Mouse (Mus musculus): ENCODE results near the gene D430041D05Rik.

D430041D05Rik gene

DNA sequence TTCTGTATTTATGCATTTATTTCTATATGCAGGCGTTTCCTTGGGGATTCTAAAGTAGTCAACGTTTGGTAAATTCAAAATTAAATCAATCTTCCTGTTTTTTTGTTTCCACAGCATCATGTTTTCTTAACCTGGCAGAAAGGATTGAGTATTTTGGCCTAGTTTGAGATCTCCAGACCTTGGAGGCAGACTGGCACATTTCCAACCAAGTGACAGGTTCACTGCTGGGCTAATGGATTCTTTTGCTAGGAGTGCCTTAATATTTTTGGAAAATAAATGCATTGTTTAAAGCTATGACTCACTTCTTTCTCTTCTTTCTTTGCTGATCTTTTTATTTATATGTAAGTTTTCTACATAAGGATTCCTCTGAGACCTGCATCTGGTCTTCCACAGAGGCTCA is 222.0 kb downstream of the D430041D05Rik start:
- DNase-seq: peak; percentile 87

GRCm38 (mm10) chr2:104187073-104187472 is 223.7 kb downstream of the D430041D05Rik start:
- no peak for DNase-seq

- no peak for DNase-seq
Observed at GRCm38 (mm10) chr2:104185616-104186015, 225.2 kb downstream of the D430041D05Rik start.

- DNase-seq: no peak
Observed at GRCm38 (mm10) chr2:104184296-104184695, 226.5 kb downstream of the D430041D05Rik start.

DNA sequence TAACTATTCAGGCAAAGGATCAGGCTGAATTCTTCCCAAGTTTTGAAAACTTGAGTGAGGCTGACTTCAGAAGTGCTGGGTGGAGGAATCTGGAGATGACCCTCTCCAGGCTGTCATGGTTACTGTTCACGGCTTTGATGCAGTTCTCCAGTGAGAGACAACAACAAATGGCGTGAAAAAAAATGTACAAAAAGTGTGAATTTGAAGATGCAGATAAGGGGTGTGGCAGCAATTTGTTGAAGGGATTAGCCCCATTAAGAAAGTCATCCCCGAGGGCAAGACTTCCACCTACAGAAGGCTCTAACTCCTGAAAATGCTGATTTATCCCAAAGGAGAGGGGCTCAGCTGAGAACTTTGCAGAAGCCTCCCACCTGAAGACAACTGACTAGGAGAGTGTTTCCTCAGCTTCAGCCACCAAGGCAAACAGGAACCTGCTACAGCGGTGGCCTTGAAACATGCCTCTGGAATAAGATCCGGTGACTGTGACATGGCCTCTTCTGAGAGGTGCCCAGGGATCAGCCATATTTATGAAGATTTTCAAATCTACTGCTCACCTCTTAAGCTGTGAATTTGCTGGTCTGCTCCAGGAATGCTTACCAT is 227.5 kb downstream of the D430041D05Rik start:
- DNase-seq: no peak

DNA sequence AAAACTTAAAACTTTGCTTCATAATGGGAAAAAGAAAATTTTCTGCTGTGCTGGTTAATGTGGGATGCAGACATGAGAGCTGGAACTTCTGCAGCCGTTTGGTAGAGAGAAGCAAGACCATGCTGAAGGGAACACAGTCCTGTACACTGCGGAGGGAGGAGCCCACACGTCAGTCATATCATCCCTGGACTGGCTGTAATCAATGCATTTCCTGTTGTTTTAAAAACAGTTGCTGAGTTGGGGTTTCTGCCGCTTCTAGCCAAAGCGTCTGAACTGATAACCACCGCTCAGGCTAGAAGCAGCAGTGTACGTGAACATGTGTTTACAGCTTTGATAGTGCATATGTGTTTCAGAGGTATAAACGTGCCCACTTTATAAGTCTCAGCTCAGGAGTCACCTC is 231.2 kb downstream of the D430041D05Rik start:
- no peak for DNase-seq

DNA sequence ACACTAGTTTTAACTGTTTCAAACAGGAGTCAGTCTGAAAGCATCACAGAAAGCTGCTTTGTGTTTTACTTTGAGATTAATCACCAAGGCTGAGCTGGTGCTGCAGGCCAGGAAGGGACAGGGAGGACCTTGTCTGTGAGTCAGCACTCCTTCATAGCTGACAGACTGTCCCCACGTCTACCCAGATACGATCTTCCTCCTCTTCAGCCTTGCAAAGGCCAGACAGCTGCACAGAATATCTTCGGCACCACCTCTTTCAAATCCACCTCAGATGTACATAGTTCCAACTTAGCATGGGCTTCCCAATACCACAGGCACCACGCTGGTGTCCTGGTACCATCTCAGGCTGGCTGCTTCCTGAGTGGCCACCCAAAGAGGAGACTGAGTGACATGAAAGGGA is 232.6 kb downstream of the D430041D05Rik start:
- no peak for DNase-seq

DNA sequence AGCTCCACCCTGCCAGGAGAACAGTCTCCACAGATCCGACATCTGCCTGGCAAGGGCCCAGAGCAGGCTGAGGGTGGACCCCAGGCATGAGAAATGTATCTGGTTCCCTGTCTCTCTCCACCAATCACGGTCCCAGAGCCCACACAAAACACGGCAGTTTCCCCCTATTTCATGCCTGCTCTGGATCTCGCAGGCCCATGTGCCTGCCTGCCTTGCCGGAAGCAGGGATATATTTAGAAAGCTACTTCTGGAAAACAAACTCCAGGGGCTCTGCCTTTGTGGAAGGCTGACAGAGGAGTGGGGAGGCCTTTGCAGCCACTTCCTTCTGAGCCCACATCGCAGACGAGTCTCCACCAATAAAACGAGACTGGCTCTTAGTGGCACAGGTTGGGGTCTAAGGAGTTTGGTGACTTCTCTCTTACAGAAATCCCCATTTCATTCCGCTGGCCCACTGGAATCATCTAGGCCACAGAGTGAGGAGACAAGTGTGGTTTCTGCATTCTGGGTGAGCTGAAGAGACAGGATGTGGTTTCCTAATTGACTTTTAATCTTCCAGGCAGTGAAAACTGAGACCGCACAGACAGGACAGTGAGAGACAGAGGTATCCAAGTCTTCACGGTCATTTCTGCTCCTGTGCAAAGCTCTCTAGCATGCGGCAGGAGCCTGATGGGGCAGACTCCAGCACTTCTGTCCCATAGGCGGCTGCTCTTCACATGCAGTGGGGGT is 233.7 kb downstream of the D430041D05Rik start:
- no peak for DNase-seq

- no peak for DNase-seq
Observed at GRCm38 (mm10) chr2:104176166-104176978, 234.4 kb downstream of the D430041D05Rik start.

DNA sequence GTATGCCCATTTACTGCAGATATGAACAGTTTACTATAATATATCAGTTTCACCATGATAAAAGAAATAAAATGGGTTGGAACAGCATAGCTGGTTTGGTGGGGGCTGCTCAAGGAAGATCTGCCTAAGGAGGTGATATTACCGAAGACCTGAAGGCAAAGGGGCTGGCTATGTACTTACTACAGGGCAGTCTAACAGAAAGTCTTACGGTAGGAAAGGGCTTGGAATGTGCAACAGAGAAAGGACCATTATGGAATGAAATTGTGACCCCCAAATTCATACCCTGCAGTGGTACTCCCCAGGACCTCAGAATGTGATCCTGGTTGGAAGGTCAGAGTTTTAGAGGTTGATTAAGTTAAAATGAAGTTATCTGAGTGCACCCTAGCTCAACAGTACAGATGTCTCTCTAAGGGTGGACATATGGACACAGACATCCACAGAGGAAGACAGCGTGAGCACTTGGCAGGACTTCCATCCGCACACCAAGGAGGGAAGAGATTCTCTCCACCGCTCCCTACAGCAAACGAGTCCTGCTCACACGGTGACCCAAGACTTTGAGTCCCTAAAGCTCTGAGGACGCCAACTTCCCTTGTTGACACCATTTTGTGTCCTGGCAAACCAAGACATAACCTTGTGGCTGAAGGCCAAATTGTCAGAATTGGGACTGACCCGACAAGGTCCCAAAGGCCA is 235.2 kb downstream of the D430041D05Rik start:
- peak; percentile 73 for DNase-seq

DNA sequence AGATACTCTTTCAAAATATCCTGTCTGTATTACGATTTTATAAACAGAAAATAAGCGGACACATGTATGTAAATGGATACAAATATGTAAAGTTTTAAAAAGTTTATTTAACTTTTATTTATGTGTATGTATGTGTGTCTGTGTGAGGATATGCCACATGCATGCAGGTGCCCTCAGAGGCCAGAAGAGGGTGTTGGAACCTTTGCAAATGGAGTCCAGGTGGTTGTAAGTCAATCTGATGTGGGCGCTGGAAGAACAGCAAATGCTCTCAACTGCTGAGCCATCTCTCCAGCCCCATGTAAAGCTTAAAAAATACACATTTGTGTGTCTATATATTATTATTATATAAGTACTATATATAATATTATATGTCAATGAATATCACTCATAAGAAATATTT is 237.4 kb downstream of the D430041D05Rik start:
- no peak for DNase-seq

DNA sequence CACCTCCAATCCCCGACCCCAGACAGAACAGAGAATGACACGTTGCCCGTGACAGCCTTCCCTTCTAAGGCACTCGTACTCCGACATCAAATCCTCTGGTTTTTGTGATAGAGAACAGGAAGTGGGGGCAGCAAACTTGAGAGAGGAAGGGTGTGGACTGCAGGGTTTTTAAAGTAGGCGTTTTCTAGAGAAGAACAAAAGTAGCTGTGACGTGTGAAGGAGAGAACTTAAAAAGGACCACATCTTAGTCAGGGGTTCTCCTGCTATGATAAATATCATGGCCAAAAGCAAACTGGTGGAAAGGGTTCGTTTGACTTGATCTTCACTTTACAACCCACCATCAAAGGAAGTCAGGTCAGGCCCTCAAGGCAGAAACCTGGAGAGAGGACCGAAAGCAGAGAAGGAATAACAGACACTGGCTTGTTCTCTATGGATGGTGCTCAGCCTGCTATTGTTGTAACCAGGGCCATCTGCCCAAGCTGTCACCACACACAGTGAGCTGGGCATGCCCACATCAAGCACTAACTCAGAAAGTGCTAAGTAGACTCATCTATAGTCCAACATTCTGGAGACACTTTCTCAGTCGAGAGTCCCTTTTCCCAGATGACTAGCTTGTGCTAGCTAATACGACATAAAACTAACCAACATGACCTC is 238.0 kb downstream of the D430041D05Rik start:
- no peak for DNase-seq

- no peak for DNase-seq
Observed at GRCm38 (mm10) chr2:104168186-104168896, 242.5 kb downstream of the D430041D05Rik start.

- DNase-seq: no peak
Observed at GRCm38 (mm10) chr2:104167765-104168164, 243.0 kb downstream of the D430041D05Rik start.

DNA sequence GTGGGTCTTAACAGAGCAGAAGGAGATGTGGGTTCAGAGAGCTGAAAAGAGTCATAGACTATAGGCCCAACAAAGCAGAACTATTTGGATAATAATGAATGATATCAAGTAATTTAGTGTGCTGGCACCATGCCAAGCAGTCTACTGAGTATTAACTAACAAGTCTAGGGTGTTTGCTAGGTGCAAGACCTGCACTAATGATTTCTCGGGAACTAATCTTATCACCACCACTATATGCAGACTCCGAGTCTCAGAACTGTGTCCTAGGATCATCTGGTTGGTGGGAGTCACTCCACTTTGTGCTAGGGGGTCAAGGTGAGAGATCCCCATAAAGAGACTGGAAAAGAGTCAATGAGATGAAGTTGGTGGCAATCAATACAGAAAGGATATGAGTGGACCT is 245.2 kb downstream of the D430041D05Rik start:
- DNase-seq: no peak

- no peak for DNase-seq
Observed at GRCm38 (mm10) chr2:104163978-104164487, 246.8 kb downstream of the D430041D05Rik start.

DNA sequence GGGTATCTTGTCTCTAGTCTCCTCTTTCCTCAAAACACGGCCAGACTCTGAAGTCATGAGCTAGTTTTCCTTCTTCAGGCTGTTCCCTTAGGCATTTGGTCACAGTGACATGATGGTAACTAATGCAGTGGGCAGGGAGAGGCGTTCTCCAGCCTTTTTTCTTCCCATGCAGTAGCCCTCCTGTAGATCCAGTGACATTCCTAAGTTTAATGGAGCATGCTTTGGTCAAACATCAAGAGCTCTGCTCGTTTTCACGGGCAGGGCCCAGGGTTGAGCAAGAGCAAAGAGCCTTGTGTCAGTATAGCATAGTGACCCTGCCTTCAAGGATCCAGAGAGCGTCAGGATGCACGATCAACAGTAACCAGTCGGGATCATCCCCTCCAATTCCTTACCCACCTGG is 247.4 kb downstream of the D430041D05Rik start:
- DNase-seq: no peak

- no peak for DNase-seq
Observed at GRCm38 (mm10) chr2:104157831-104158230, 253.0 kb downstream of the D430041D05Rik start.

DNA sequence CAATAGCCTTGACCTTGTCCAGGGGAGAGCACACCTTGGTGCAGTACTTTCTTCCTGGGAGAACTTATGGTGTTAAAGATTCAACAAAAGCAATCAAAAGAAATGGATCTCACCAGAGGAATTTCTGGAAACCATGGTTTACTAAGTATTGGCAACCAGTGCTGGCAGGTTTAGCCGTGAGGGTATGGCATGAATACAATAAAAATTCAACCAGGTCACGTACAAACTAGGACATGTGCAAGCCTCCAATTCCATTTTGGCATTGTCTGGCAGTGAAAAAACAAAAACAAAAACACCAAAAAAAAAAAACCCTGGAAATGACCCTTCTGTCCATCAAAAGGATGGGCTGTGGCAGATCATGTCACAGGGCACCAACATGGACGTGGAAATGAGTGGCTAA is 256.9 kb downstream of the D430041D05Rik start:
- peak; percentile 73 for DNase-seq

GRCm38 (mm10) chr2:104153345-104153744 is 257.5 kb downstream of the D430041D05Rik start:
- peak; percentile 94 for DNase-seq

DNA sequence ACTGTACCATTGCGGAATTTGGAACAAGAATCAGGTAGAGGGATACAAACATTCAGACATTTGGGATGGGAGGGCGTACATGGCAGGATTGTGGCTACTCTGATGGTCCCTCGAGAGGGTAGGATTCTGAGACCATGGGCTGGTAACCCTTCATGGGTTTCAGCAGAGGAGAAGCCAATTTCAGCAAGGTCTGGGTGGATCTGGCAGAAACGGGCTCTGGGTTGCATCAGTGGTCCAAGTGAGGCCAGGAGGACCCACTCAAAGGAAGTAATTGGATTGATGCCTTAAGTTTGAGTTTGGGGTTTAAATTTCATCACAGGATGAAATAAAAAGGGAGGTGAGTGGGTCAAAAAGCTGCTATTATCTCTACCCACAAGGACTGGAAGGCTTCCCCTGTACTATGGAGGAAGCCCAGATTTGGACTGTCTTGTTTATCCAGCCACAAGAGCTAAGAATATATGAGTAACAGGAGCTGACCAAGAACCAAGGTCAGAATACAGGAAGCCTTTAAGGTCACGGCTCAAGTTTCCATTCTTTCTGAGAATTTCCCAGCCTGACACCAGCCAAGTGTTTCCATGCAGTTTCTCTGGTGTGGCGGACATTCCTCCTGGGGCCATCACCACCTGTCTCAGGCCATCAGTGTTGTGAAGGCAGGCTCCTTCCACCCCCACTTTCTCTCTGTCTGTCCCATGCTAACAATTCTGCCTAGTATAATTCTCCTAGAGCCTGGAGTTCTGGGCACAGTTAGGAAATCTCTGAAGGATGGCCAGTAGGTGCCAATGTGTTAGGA is 260.0 kb downstream of the D430041D05Rik start:
- no peak for DNase-seq
